Mouse (Mus musculus) heart, embryonic 16.5 days (tissue): ENCODE results near the gene Tm4sf4. TPM values are rescaled to one million over a fixed set of nuclear protein-coding genes. Genes with fewer than 3 reads are reported as not detected.

Source experiments
- ATAC-seq: fragments of 200-750 bp; cut with Nextera tagmentation; replicated peaks from 2 replicates; pipeline ENCODE4 v1.8.0; 2017; ENCODE audit warnings: moderate number of reproducible peaks; ENCODE audit not compliant: insufficient read depth, low FRiP score; ENCODE audit errors: extremely low read depth
- H3K27ac ChIP-seq: fragments of 300-500 bp; sonication (generic); 2 replicates; pipeline ENCODE4 v1.5.1; 2014; ENCODE audit warnings: mild to moderate bottlenecking, low read length, control low read depth, moderate library complexity
- H3K27me3 ChIP-seq: fragments of 300-500 bp; sonication (generic); 2 replicates; pipeline ENCODE4 v1.6.1; 2014; ENCODE audit warnings: low read length, mixed read lengths; ENCODE audit not compliant: control insufficient read depth, insufficient read depth
- H3K36me3 ChIP-seq: fragments of 300-500 bp; sonication (generic); 2 replicates; pipeline ENCODE4 v1.6.1; 2014; ENCODE audit not compliant: control insufficient read depth, insufficient read depth
- H3K4me1 ChIP-seq: fragments of 300-500 bp; sonication (generic); 2 replicates; pipeline ENCODE4 v1.6.1; 2014; ENCODE audit warnings: low read length, mixed read lengths; ENCODE audit not compliant: control insufficient read depth, insufficient read depth
- H3K4me2 ChIP-seq: fragments of 300-500 bp; sonication (generic); 2 replicates; pipeline ENCODE4 v1.6.1; 2014; ENCODE audit warnings: low read depth, mild to moderate bottlenecking, control low read depth, low read length
- H3K4me3 ChIP-seq: fragments of 300-500 bp; sonication (generic); 2 replicates; pipeline ENCODE4 v1.5.1; 2014; ENCODE audit warnings: mild to moderate bottlenecking, control low read depth, low read length
- H3K9ac ChIP-seq: fragments of 300-500 bp; sonication (generic); 2 replicates; pipeline ENCODE4 v1.6.1; 2014; ENCODE audit warnings: low read length, control low read depth
- H3K9me3 ChIP-seq: fragments of 300-500 bp; sonication (generic); replicated peaks from 2 replicates; pipeline ENCODE4 v1.6.1; 2016; ENCODE audit warnings: low read length; ENCODE audit not compliant: control insufficient read depth
- WGBS: fragments of 180-500 bp; shearing (Covaris S2); extraction: QIAGEN DNeasy Blood & Tissue Kit; methylation state at CpG from one replicate; pipeline ENCODE4 v1.1.7; 2014; 5-methylcytosine and 5-hydroxymethylcytosine counted together
- polyA plus RNA-seq: library from polyadenylated mRNA; unstranded; fragments of >200 nt; fragmentation: Nextera tagmentation; extraction: Ambion mirVana; gene quantifications from 2 replicates; pipeline ENCODE4 v1.2.1, GENCODE M21; 2015

Tm4sf4 gene
- polyA plus RNA-seq, 1 experiment from 2014 or later = 0.64 TPM

DNA sequence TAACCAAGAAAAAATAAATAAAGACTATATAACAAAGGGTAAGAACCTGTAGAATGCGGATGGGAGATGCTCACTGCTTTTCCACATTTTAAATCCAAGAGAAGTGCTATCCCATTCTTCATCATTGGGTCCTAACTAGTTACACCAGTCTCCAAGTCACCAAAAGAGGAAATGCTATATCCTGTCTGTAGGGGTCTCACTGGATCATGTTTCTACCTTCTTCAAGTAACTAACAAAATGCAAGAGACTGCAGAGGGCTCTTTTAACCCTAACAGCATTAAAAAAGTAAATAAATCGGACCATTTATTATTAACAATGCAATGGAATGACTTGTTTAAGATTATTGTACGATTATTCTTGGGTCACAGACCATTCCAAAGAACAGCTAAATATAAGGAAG, 41.2 kb downstream of the Tm4sf4 start:
- peaks cover 10% of the 10 kb centered on the region for H3K4me1 ChIP-seq
- no peaks in the 10 kb centered on the region for H3K27me3 ChIP-seq
- H3K36me3 ChIP-seq = peaks cover 8% of the 10 kb centered on the region
- WGBS = 51% methylated on average over 3 of the region's 3 CpGs
- H3K27ac ChIP-seq = no peak overlapping the region
- H3K4me3 ChIP-seq = no peak overlapping the region
- no peak overlapping the region for H3K4me2 ChIP-seq
- no peaks in the 10 kb centered on the region for H3K9me3 ChIP-seq
- no peak for ATAC-seq
- H3K9ac ChIP-seq = no peak overlapping the region

DNA sequence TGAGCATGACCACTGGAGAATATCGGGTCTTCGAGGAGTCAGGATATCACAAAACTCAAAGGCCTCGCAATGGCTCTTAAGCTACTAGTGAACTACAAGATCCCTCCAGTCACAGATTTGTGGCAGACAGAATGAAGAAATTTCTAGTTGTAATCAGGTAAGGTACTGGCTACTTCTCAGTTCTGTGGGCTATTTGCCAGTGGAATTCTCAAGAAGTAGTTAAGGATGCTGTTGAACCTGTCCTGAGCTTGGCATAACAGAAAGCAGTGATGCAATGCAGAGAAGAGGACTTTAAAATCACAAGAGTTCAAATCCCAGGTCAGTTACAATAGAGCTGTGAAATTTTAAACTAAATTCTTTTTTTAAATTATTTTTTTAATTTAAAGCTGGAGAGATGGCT, 44.2 kb downstream of the Tm4sf4 start:
- H3K9me3 ChIP-seq = no peaks in the 10 kb centered on the region
- H3K4me1 ChIP-seq = peaks cover 24% of the 10 kb centered on the region
- no peak overlapping the region for H3K4me3 ChIP-seq
- H3K4me2 ChIP-seq = no peak overlapping the region
- no peak for ATAC-seq
- 85% methylated on average over 3 of the region's 3 CpGs for WGBS
- H3K27ac ChIP-seq = no peak overlapping the region
- H3K27me3 ChIP-seq = no peaks in the 10 kb centered on the region
- H3K9ac ChIP-seq = no peak overlapping the region
- no peaks in the 10 kb centered on the region; the same call in 1 of the 2 replicates for H3K36me3 ChIP-seq

DNA sequence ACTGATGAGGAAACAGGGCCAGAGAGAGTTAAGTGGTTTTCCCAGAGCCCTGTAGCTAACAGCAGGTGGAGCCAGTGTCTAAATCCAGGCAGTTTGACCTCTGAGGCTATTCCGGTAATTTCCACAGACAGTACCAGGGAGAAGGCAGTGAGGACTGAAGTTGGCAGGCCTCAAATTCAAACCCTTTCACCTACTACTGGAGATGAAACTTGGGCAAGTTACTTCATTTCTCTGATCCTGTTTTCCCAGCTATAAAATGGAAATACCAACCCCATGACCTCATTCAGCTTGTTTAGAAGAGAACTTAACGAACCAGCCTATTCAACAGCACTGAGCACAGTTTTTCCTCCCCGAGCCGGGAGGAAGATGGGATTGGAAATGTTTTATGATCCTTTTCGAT, 45.2 kb downstream of the Tm4sf4 start:
- Histone ChIP-seq H3K4me3 (no peak overlapping the region), H3K4me2 (peak overlapping the region; percentile 62), H3K4me1 (peaks cover 24% of the 10 kb centered on the region), H3K27me3 (no peaks in the 10 kb centered on the region), H3K36me3 (no peaks in the 10 kb centered on the region; the same call in 1 of the 2 replicates), H3K27ac (peak overlapping the region; percentile 81), H3K9me3 (no peaks in the 10 kb centered on the region), H3K9ac (peak overlapping the region; percentile 60)
- 23% methylated on average over 5 of the region's 5 CpGs for WGBS
- peak; percentile 66; the same call in 1 of the 2 replicates for ATAC-seq

DNA sequence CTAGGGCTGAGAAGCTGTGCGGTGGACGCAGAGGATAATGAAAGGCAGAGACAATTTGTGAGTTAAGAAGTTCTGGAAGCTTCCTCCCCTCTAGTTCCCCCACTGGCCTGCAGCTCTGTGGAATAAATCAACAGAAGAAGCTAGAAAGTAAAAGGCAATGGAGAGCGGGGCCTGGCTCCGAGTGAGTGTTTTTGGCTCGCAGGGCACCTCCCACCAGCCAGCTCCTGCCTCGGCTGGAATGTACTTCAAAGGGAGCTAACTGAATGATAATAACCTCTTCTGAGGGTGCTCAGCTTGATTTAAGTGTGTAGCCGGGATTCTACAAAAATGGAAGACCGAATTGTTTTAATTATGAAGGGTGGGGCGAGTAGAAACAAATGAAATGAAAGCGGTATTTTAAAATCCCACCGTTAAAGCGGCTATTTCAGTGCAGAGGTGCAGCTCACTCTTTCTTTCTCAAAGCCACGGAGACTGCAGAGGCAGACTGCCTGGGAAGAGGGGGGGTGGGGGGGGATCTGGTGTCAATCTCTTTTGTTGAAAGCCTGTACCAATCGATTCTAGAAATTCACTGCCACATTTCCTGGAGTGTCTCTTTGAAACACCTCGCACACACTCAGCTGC, 46.0 kb downstream of the Tm4sf4 start:
- WGBS = 12% methylated on average over 15 of the region's 15 CpGs
- peak overlapping the region; percentile 60 for H3K9ac ChIP-seq
- H3K9me3 ChIP-seq = no peaks in the 10 kb centered on the region
- H3K4me2 ChIP-seq = peak overlapping the region; percentile 62
- H3K27me3 ChIP-seq = no peaks in the 10 kb centered on the region
- peak; percentile 65 for ATAC-seq
- H3K4me1 ChIP-seq = peaks cover 24% of the 10 kb centered on the region
- H3K4me3 ChIP-seq = peak overlapping the region; percentile 31
- H3K27ac ChIP-seq = peak overlapping the region; percentile 81
- H3K36me3 ChIP-seq = peaks cover 3% of the 10 kb centered on the region

GRCm38 (mm10) chr3:57472407-57472806, 47.3 kb downstream of the Tm4sf4 start:
- Histone ChIP-seq H3K9ac (no peak overlapping the region), H3K9me3 (no peaks in the 10 kb centered on the region), H3K4me3 (no peak overlapping the region), H3K4me1 (peaks cover 24% of the 10 kb centered on the region), H3K27ac (no peak overlapping the region), H3K27me3 (no peaks in the 10 kb centered on the region), H3K4me2 (no peak overlapping the region), H3K36me3 (peaks cover 12% of the 10 kb centered on the region)
- ATAC-seq = no peak
- 43% methylated on average over 4 of the region's 4 CpGs for WGBS

- Histone ChIP-seq H3K4me3 (no peak overlapping the region), H3K9ac (no peak overlapping the region), H3K27ac (no peak overlapping the region), H3K4me1 (peaks cover 24% of the 10 kb centered on the region), H3K9me3 (no peaks in the 10 kb centered on the region), H3K36me3 (peaks cover 12% of the 10 kb centered on the region), H3K27me3 (no peaks in the 10 kb centered on the region), H3K4me2 (no peak overlapping the region)
- WGBS = 90% methylated on average over 8 of the region's 8 CpGs
- ATAC-seq = no peak
These were observed 49.3 kb downstream of the Tm4sf4 start for GRCm38 (mm10) chr3:57474421-57474820.

DNA sequence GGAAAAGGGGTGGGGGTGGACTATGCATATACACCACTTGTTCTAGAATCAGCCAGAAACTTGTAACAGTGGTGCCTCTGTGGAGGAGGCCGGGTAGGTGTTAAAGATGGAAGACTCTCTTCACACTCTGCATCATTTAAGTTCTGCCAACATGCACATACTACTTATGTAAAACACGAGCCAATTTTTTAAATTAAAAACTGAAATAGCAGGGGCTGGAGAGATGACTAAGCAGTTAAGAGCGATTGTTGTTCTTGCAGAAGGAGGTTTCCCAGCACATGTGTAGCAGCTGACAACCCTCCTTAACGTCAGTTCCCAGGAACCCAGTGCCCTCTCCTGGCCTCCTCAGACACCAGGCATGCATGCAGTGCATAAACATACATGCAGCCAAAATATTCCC, 55.5 kb downstream of the Tm4sf4 start:
- Histone ChIP-seq H3K4me2 (no peak overlapping the region), H3K27ac (no peak overlapping the region), H3K9me3 (no peaks in the 10 kb centered on the region), H3K9ac (no peak overlapping the region), H3K4me1 (peaks cover 4% of the 10 kb centered on the region; the same call in 1 of the 2 replicates), H3K36me3 (peaks cover 12% of the 10 kb centered on the region), H3K27me3 (no peaks in the 10 kb centered on the region), H3K4me3 (no peak overlapping the region)
- ATAC-seq = no peak
- 69% methylated on average over 4 of the region's 4 CpGs for WGBS

DNA sequence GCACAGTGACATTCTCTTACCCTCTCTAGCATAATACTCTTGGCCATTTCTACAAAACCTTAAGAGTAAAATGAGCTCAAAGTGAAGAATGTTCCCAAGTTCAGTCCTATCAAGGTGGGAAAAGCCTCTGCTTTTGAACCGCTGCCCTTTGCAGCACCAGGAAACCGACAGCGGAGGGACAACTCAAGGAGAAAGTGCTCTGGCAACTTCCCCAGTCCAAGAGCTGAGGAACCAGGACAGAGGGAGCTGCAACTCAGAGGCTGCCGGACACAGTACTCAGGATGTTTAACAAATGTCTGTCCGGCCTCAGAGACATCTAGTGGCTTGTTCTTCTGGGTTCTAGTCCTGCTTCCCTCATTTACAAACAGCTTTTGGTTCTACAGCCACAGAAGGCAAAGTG, 56.9 kb downstream of the Tm4sf4 start:
- no peak overlapping the region for H3K27ac ChIP-seq

DNA sequence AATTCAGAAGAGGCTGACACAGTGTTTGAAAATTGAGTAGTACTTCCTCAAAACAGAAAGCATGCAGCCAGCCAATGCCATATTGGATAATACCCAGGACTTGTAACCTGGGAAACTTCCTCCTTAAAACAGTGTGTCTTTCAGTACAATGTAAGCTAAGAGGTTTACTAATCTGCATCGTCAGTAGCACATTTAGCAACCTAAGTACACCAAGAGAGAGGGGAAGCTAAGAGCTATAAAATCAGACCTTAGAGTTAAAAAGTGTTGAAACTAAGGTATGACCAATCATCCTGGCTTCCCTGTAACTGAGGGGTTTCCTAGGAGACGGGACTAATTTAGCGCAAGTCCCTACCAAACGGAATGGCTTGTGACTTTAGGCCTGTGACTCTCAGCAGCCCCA, 61.0 kb downstream of the Tm4sf4 start:
- Histone ChIP-seq H3K9me3 (no peaks in the 10 kb centered on the region), H3K9ac (no peak overlapping the region), H3K27ac (no peak overlapping the region), H3K36me3 (no peaks in the 10 kb centered on the region), H3K27me3 (no peaks in the 10 kb centered on the region), H3K4me3 (no peak overlapping the region), H3K4me1 (peaks cover 23% of the 10 kb centered on the region), H3K4me2 (no peak overlapping the region)
- 82% methylated on average over 4 of the region's 4 CpGs for WGBS
- ATAC-seq = no peak

More for the DNA sequence above, 56.9 kb downstream of the Tm4sf4 start:
- Histone ChIP-seq H3K4me1 (peaks cover 10% of the 10 kb centered on the region), H3K9ac (no peak overlapping the region), H3K4me2 (no peak overlapping the region), H3K9me3 (no peaks in the 10 kb centered on the region), H3K4me3 (no peak overlapping the region), H3K27me3 (no peaks in the 10 kb centered on the region), H3K36me3 (peaks cover 4% of the 10 kb centered on the region; the same call in 1 of the 2 replicates)
- 69% methylated on average over 5 of the region's 5 CpGs for WGBS
- no peak for ATAC-seq
